Mouse (Mus musculus): Measurements from ENCODE around the gene Trim62.

GRCm38 (mm10) chr4:128848961-128849360, 34.4 kb upstream of the Trim62 start:
- TF ChIP-seq MYOG (IDR thresholded peaks at IDR 0.05; ENCODE audit: control insufficient read depth, extremely low read depth, insufficient read length) = no peak
- no peak for TF ChIP-seq CTCF (IDR thresholded peaks at IDR 0.05; ENCODE audit: control insufficient read depth, insufficient read depth, insufficient read length)
- no peak for TF ChIP-seq MAX (IDR thresholded peaks at IDR 0.05)
